Mouse (Mus musculus) heart, adult 2 months (tissue): ENCODE measurements around the gene Chrm4. TPM values are rescaled to one million over a fixed set of nuclear protein-coding genes. Genes with fewer than 3 reads are reported as not detected.

ENCODE experiments used
- DNase-seq, 2 experiments: peaks; one replicate each; pipeline ENCODE4 v3.0.0; 2021
- H3K27ac ChIP-seq: fragments of 200-600 bp; 2 replicates; pipeline ENCODE4 v1.8.1; 2022
- H3K27me3 ChIP-seq: fragments of 200-500 bp; 2 replicates; pipeline ENCODE4 v1.6.1; 2012; ENCODE audit warnings: mild to moderate bottlenecking, low read length, inconsistent platforms, mixed read lengths; ENCODE audit not compliant: control insufficient read depth, insufficient read depth
- H3K36me3 ChIP-seq: fragments of 200-500 bp; 2 replicates; pipeline ENCODE4 v1.6.1; 2012; ENCODE audit warnings: low read length, inconsistent platforms; ENCODE audit not compliant: control insufficient read depth, insufficient read depth
- H3K4me1 ChIP-seq: fragments of 200-500 bp; 2 replicates; pipeline ENCODE4 v1.6.1; 2011; ENCODE audit warnings: low read length; ENCODE audit not compliant: control insufficient read depth, insufficient read depth
- H3K4me3 ChIP-seq: fragments of 200-600 bp; 2 replicates; pipeline ENCODE4 v1.8.1; 2022
- H3K79me2 ChIP-seq: fragments of 200-500 bp; replicated peaks from 2 replicates; pipeline ENCODE4 v1.6.1; 2012; ENCODE audit warnings: mild to moderate bottlenecking, inconsistent platforms, low read length, moderate library complexity, mixed read lengths; ENCODE audit not compliant: control insufficient read depth, insufficient read depth
- H3K9ac ChIP-seq: fragments of 200-500 bp; 2 replicates; pipeline ENCODE4 v1.6.1; 2012; ENCODE audit warnings: low read depth, mild to moderate bottlenecking, control low read depth, inconsistent platforms, low read length, mixed read lengths
- CTCF ChIP-seq: fragments of 200-600 bp; IDR thresholded peaks from 2 replicates; pipeline ENCODE4 v1.8.1; 2022; ENCODE audit warnings: antibody characterized with exemption, mild to moderate bottlenecking, moderate library complexity
- EP300 ChIP-seq: fragments of 200-500 bp; IDR thresholded peaks from 2 replicates; pipeline ENCODE4 v1.6.1; 2011; ENCODE audit warnings: low read depth, low read length, control low read depth; ENCODE audit not compliant: insufficient read depth
- POLR2A ChIP-seq: fragments of 200-500 bp; IDR thresholded peaks from 2 replicates; pipeline ENCODE4 v1.6.1; 2011; ENCODE audit warnings: mild to moderate bottlenecking, low read depth, low read length, control low read depth; ENCODE audit not compliant: insufficient read depth
- WGBS: fragments of 180-500 bp; shearing (Covaris S2); methylation state at CpG from one replicate; pipeline ENCODE4 v1.1.7; 2018; 5-methylcytosine and 5-hydroxymethylcytosine counted together
- intact Hi-C: fragments of 180-260 bp; cut with DNase I; formaldehyde crosslinking; loops from one replicate; pipeline ENCODE4 v1.15.1; 2025
- polyA plus RNA-seq: library from polyadenylated mRNA; depleted of rRNA; stranded (reverse); fragments of >200 nt; gene quantifications from 2 replicates; pipeline ENCODE4 v1.2.3, GENCODE M21; 2012
- total RNA-seq, 2 experiments: library from RNA; stranded (reverse); gene quantifications; 2 replicates each; pipeline ENCODE4 v1.2.3; 2021

The Chrm4 gene
- total and polyA plus RNA-seq, 3 experiments: 0.14 TPM; not detected in 2

DNA sequence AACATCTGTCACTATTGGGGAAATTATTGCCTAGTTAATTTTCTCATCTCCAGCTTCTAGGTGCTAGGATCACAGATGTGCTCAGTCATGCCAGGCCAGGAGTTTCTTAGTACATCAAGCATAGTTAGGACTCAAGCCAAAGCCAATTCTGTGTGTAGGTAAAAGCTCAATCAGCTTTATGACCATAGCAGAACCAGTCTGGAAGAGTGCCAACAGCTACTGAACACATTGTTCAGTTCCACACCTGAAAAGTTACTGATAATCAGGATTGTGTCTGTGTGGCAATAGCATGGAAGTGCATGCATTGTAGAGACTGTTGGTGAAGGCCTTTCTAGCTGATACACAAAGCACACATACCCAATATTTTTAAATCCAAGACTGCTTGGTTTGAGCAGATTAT, 29.1 kb upstream of the Chrm4 start:
- intact Hi-C loops: no loop called here
- Histone ChIP-seq H3K79me2 (no peaks in the 10 kb centered on the region), H3K36me3 (no peaks in the 10 kb centered on the region), H3K9ac (no peak overlapping the region), H3K4me1 (no peaks in the 10 kb centered on the region), H3K27ac (no peak overlapping the region), H3K4me3 (no peak overlapping the region), H3K27me3 (no peaks in the 10 kb centered on the region)
- TF ChIP-seq POLR2A (no peak), CTCF (no peak), EP300 (no peak)
- no peak for DNase-seq

DNA sequence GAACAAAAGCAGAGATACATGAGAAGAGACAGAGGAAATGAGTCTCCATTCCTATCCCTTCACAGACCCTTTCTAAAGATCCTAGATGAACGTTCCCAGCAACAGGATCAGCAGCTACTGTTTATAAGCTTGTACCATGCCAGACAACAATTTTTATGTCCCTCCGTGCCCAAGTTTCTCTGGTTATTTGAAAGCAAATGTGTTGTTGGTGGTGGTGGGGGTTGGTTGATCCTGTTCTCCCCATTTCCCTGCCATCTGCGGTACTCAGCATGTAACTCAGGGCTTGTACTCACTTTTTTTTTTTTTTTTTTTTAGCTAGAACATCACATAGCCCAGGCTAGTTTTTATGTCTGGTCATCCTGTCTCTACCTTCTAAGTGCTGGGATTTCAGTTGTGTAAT, 27.9 kb upstream of the Chrm4 start:
- 91% methylated on average over 3 of the region's 3 CpGs for WGBS
- intact Hi-C loops: no loop called here

DNA sequence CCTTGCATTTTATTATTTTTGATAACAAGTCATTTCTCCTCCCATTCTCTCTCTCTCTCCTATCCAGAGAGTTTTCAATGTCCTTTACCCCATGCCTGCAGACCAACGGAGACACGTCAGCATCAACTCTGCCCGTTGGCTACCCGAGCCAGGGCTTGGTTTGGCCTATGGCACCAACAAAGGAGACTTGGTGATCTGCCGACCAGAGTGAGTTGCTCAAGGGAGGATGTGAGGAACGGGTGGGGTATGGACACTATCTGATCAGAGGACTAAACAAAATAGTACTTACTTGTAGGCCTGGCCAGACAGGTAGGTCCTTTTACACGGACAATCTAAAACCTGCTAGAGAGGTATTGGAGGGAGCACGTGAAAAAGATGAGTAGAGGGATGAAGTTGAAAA, 26.6 kb upstream of the Chrm4 start:
- H3K9ac ChIP-seq: no peak overlapping the region
- no peaks in the 10 kb centered on the region for H3K36me3 ChIP-seq
- no peaks in the 10 kb centered on the region for H3K27me3 ChIP-seq
- H3K4me3 ChIP-seq: no peak overlapping the region
- no peaks in the 10 kb centered on the region for H3K4me1 ChIP-seq
- WGBS: 88% methylated on average over 8 of the region's 8 CpGs
- no peak for DNase-seq
- H3K27ac ChIP-seq: no peak overlapping the region
- TF ChIP-seq EP300 (no peak), CTCF (no peak), POLR2A (no peak)
- intact Hi-C loops: no loop called here
- H3K79me2 ChIP-seq: no peaks in the 10 kb centered on the region

More for the DNA sequence above, 27.9 kb upstream of the Chrm4 start:
- Histone ChIP-seq H3K36me3 (no peaks in the 10 kb centered on the region), H3K9ac (no peak overlapping the region), H3K79me2 (no peaks in the 10 kb centered on the region), H3K4me1 (no peaks in the 10 kb centered on the region), H3K27me3 (no peaks in the 10 kb centered on the region), H3K4me3 (no peak overlapping the region), H3K27ac (no peak overlapping the region)
- DNase-seq: no peak
- TF ChIP-seq EP300 (no peak), CTCF (no peak), POLR2A (no peak)

DNA sequence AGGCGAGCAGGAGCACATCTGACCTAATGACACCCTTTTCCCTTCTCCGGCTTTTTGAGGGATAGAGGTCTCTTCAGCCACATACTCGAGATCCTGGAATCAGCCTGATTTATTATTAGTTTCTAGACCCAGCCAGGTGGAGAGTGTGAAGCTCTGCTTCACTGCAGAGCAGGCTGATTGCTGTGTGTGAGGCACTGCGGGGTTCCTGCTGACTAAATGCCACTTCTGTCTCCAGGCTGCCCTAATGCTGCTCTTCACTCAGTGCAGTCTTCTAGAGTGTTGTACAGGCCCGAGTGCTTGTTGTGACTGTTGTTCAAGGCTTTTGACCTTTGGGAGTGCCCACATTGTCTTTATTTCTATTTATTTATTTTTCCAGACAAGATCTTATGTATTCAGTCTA, 24.7 kb upstream of the Chrm4 start:
- Histone ChIP-seq H3K79me2 (no peaks in the 10 kb centered on the region), H3K27ac (no peak overlapping the region), H3K27me3 (no peaks in the 10 kb centered on the region), H3K4me3 (no peak overlapping the region), H3K9ac (no peak overlapping the region), H3K36me3 (no peaks in the 10 kb centered on the region), H3K4me1 (no peaks in the 10 kb centered on the region)
- intact Hi-C loops: no loop called here
- TF ChIP-seq EP300: no peak
- TF ChIP-seq POLR2A: no peak
- no peak for TF ChIP-seq CTCF
- no peak for DNase-seq
- 79% methylated on average over 5 of the region's 5 CpGs for WGBS

DNA sequence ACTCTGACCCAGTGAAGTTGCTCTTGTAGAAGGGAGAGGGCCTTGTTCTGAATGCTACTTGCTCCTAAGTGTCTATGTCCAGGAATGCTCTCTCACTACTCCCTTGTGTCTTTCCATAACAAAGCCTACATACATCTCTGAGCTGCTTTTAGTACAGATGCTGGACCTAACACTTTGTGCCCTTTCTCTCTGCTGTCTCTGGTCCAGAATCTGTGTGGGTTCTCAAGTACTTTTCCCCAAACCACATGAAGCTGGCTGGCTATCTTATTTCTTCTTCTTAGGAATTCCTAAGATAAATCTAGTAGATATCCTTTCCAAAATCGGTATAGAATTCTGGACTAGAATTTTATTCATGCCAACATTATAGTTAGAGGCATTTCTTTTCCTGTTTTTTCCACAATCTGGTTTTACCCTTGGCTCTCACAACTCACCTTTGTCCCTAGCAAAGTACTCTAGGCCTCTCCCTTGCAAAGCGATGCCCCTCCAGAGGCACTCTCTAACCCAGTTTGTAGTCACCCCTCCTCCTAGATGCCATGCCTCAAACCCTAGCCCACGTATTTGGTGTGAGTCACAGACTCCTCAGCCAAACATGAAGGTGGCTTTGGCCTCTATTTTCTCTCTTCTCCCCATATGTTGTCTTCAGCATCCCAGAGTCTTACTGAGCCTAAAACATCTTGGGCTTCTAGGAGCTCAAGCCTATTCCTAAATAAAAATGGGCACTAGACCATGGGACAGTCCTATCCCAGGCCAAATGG, 23.7 kb upstream of the Chrm4 start:
- no peak for DNase-seq
- 80% methylated on average over 3 of the region's 3 CpGs for WGBS
- H3K79me2 ChIP-seq: no peaks in the 10 kb centered on the region
- no peaks in the 10 kb centered on the region for H3K27me3 ChIP-seq
- no peak overlapping the region for H3K4me3 ChIP-seq
- no peak overlapping the region for H3K9ac ChIP-seq
- no peaks in the 10 kb centered on the region for H3K36me3 ChIP-seq
- intact Hi-C loops: no loop called here
- H3K27ac ChIP-seq: no peak overlapping the region
- TF ChIP-seq CTCF: no peak
- TF ChIP-seq POLR2A: no peak
- TF ChIP-seq EP300: no peak
- no peaks in the 10 kb centered on the region for H3K4me1 ChIP-seq

DNA sequence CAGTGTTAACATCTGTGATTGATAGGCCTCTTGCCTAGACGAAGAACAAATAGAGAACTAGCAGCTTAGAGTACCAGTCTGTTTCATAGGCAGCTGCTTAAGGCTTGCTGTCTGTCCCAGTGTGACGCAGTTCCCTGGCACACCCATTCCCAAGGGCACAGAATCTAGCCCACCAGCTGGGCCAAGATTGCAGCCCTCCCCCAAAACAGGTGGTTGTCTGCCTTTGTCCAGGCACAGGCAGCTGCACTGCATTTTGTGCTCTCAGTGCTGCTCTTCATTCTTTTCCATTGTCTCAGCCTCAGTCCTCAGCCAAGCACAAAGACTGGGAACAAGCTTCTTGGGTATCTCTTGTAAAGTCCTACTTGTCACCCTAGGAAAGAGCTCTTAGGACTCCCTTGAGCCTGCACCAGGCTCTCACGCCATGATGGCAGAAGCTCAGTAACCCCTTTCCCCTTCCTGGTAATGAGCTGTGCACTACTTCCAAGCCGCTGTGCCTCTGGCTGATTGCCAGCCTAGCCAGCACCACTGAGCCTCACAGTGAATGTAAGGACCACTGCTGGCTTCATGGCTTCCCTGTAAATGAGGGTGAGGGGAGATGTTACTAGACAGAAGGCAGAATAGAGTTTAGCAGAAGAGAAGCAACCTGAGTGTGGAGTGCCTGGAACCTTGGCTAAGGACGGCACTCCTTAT, 22.3 kb upstream of the Chrm4 start:
- Histone ChIP-seq H3K79me2 (no peaks in the 10 kb centered on the region), H3K9ac (no peak overlapping the region), H3K27ac (no peak overlapping the region), H3K4me1 (no peaks in the 10 kb centered on the region), H3K4me3 (no peak overlapping the region), H3K27me3 (no peaks in the 10 kb centered on the region), H3K36me3 (no peaks in the 10 kb centered on the region)
- intact Hi-C loops: no loop called here
- 75% methylated on average over 5 of the region's 5 CpGs for WGBS
- TF ChIP-seq EP300 (no peak), POLR2A (no peak), CTCF (no peak)
- no peak for DNase-seq
